Mouse (Mus musculus): ENCODE data around the gene Gm21985.

The Gm21985 gene

DNA sequence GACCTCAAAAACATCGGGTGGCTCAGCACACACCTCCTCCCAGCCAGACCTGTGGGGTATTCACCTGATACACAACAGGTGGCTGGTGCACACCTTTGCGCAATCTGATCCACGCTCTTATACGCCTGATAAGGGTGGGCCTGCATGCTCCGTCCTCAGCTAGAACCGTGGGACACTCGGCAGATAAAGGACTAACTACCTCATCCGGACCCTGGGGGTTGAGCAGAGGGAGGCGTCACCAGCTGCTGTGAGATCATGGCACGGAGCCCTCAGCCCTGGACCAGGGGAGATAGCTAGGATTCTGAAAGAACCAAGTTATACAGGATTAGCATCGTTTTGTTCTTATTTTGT is at the start of gene Gm21985:
Gene Gm21985, plus strand, starts transcription at position 73 of the 351 bp plus-strand sequence.
- DNase-seq (ENCODE audit: low read depth in 1 of 2, low spot score in 2 of 2): peak in 1 of 2 experiments; percentile 45

DNA sequence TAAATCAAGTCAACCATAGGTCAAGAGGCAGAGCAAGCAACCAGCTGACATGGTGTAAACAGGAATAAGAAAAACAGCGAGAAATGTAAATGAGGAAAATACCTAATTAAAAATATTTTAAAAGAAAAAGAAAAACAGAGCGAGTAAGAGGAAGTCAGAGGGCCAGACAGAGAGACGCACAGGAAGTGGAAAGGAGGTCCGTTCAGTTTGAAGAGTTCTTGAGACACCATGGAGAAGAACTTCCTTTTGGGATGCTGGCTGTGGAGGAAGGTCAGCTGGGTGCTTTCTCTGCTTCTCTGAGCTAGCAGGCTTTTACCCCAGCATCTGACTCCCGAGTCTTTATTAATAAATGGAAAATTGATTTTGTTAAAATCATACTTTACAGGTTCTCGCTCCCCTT is 48.5 kb upstream of the Gm21985 start:
- DNase-seq (ENCODE audit: low read depth in 1 of 2, low spot score in 2 of 2): no peak

DNA sequence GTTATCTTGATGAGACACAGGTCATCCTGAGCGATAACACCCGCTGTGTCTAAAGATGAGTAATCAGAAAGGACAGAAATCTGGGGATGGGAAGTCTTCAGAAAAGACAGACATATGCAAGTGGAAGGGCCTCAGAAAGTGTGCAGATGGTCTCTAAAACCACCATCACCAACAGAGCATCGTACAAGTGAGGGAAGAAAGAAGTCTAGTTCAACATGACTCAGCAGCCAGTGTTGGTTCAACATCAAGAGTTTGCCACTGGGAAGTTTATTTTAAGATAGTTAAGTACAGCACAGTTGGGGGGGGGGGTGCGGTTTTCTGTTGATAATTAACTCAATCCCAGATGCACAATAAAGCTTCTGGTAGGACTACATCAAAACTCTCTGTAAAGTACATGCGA is 45.2 kb upstream of the Gm21985 start:
- no peak for DNase-seq (ENCODE audit: low read depth in 1 of 2, low spot score in 2 of 2)

DNA sequence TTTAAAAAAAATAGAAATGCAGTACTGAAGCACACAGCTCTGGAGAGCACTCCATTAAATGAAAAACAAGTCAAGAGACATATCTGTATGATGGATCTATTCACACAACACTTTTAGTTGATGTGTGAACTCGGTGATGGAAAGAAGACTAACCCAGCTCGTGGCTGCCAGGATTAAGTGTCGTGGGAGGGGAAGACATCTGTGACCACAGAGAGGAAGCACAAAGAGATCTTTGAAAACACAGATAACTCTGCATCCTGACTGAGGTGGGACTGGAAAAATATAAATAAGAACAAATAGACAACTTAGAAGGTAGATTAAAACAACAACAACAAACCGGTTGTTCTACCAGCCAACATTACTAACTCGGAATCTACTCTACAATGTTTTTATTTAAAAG is 43.5 kb upstream of the Gm21985 start:
- DNase-seq (ENCODE audit: low read depth in 1 of 2, low spot score in 2 of 2): no peak

DNA sequence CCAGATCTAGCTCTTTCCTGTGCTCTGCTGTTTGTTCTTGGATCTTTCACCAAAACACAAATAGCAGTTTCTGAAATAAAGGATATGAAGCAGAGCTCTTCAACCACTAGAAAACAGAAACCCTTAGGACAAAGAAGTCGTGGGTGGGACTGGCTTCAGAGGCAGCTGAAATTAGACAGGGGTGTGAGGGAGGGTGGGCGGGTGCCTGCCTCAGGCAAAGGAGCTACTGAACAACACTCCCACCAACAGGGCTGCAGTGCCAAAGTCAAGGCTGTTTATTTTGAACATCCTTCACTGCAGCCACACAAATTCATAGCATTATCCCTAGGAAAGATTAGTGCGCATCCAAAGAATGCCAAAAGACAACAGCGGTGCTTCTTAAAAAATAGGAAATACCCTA is 41.8 kb upstream of the Gm21985 start:
- no peak for DNase-seq (ENCODE audit: low read depth in 1 of 2, low spot score in 2 of 2)

DNA sequence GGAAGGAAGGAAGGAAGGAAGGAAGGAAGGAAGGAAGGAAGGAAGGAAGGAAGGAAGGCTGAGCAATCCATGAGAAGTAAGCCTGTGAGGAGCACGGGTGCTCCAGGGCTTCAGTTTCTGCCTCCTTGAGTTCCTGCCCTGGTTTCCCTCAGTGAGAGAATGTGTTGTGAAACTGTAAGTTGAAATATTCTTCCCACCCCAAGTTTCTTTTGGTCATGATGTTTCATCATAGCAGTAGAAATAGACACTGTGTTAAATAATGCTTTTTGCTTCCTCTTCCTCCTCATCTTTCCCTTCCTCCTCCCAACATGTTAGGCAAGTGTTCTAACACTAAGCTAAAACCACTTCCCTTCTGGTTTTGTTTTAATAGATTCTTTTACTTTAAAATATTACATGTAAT is 33.5 kb upstream of the Gm21985 start:
- no peak for DNase-seq (ENCODE audit: low read depth in 1 of 2, low spot score in 2 of 2)

- DNase-seq (ENCODE audit: low read depth in 1 of 2, low spot score in 2 of 2): no peak
Observed at GRCm38 (mm10) chr2:112236620-112237019, 29.5 kb upstream of the Gm21985 start.

- no peak for DNase-seq (ENCODE audit: low read depth in 1 of 2, low spot score in 2 of 2)
Observed at GRCm38 (mm10) chr2:112238006-112238405, 28.1 kb upstream of the Gm21985 start.

- peak; percentile 40 to 73 for DNase-seq (ENCODE audit: low read depth in 1 of 2, low spot score in 2 of 2)
Observed at GRCm38 (mm10) chr2:112239212-112239934, 26.7 kb upstream of the Gm21985 start, which contains the start of gene Lpcat4. Gene Lpcat4 (plus strand): TSS chr2:112239468.

DNA sequence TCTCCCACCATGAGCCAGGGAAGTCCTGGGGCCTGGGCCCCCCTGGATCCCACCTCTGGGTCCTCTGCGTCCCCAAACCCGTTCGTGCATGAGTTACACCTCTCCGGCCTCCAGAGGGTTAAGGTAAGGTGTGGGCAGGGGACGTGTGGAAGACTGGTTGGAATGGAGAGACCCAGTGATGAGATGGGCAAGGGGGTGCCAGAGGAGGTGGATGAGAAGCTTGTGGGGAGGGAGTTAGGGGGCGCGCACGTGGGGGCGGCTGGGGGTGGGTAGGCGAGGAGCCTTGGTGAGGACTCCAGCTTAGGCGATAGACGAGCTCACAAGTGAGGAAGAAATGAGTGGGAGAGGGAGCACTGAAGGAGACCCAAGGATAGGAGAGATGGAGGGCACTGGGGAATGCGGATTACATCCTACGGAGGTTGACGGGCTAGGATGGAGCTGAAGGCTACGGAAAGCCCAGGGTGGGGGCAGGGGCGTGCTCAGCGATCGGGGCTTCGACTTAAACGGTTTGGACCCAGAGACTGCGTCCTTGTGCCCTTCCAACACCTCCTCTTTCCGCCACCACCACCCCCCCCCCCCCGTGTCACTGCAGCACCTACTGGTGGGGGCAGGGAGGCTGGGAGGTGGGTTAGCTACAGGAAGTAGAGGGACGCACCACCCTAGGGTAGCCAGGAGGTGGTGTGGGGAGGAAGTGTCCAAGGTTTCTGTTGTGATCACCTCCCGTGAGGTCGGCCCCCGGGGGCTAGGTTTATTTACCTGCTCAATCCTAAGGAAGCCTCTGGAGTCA is 26.0 kb upstream of the Gm21985 start:
- no peak for DNase-seq (ENCODE audit: low read depth in 1 of 2, low spot score in 2 of 2)

GRCm38 (mm10) chr2:112241787-112242186 is 24.3 kb upstream of the Gm21985 start:
- no peak for DNase-seq (ENCODE audit: low read depth in 1 of 2, low spot score in 2 of 2)

DNA sequence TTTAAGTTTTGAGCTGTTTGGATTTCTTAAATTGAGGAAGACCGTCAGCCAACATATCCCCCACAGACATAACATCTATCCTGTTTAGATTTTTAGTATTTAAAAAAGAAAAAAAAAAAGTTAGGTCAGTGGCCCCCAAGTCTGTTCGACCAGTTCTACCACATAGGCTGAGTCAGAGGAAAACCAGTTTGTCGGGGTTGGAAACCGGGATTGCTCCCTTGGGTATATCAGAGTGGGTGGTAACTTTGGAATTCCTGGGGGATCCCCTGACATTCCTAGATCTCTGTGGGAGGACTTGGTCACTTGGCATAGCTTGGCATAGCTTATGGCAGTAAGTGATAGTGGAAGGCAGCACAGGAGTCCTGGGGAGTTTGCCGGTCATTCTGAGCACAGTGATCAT is 20.8 kb upstream of the Gm21985 start:
- no peak for DNase-seq (ENCODE audit: low read depth in 1 of 2, low spot score in 2 of 2)

GRCm38 (mm10) chr2:112246193-112246592 is 19.9 kb upstream of the Gm21985 start:
- no peak for DNase-seq (ENCODE audit: low read depth in 1 of 2, low spot score in 2 of 2)

DNA sequence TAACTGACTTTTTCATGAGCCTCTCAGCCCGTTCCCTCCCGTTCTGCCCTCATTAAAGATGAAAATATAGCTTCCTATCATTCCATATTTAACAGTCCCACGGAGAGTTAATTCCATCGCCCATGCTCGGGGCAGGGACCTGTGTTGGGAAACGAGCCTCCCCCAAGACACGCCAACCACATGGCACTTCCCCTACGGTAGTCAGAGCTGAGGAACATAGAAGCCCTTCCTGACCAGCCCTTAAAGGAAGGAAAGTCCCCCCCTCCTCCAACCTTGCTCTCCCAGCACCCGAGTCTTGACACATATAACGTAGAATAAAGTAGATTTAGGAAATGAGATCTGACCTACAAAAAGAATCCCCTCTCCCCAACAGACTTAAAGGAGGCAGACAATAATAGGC is 18.8 kb upstream of the Gm21985 start:
- no peak for DNase-seq (ENCODE audit: low read depth in 1 of 2, low spot score in 2 of 2)

GRCm38 (mm10) chr2:112249780-112250453 is 16.2 kb upstream of the Gm21985 start:
- no peak for DNase-seq (ENCODE audit: low read depth in 1 of 2, low spot score in 2 of 2)

- no peak for DNase-seq (ENCODE audit: low read depth in 1 of 2, low spot score in 2 of 2)
Observed at GRCm38 (mm10) chr2:112254675-112255515, 11.2 kb upstream of the Gm21985 start.

- DNase-seq (ENCODE audit: low read depth in 1 of 2, low spot score in 2 of 2): no peak
Observed at GRCm38 (mm10) chr2:112259241-112259962, 6.7 kb upstream of the Gm21985 start, which contains the start of gene Nutm1. Gene Nutm1 (minus strand): TSS chr2:112259291.

GRCm38 (mm10) chr2:112261748-112262653 is 4.1 kb upstream of the Gm21985 start, which contains the start of gene Nop10:
Gene Nop10 (plus strand): TSS chr2:112261926.
- peak; percentile 42 to 61 for DNase-seq (ENCODE audit: low read depth in 1 of 2, low spot score in 2 of 2)

GRCm38 (mm10) chr2:112262779-112263295 is 3.3 kb upstream of the Gm21985 start:
- no peak for DNase-seq (ENCODE audit: low read depth in 1 of 2, low spot score in 2 of 2)
